Mouse (Mus musculus) embryo, embryonic 10 days (tissue): ENCODE data around the gene Tmprss2.

Experiments
- DNase-seq: peaks from one replicate; pipeline ENCODE4 v3.0.0-alpha.2; 2015; ENCODE audit warnings: low spot score

Tmprss2 gene

GRCm38 (mm10) chr16:97610939-97611338, at the start of gene Tmprss2:
Gene Tmprss2 (minus strand): TSS chr16:97611195.
- DNase-seq = peak; percentile 22

- peak; percentile 27 for DNase-seq
These were observed 48.2 kb upstream of the Tmprss2 start for GRCm38 (mm10) chr16:97659225-97659658.

- DNase-seq = no peak
These were observed 47.5 kb upstream of the Tmprss2 start for GRCm38 (mm10) chr16:97658481-97658880.

- no peak for DNase-seq
These were observed 44.8 kb upstream of the Tmprss2 start for GRCm38 (mm10) chr16:97655800-97656199.

- no peak for DNase-seq
These were observed 38.7 kb upstream of the Tmprss2 start for GRCm38 (mm10) chr16:97649522-97650188.

- no peak for DNase-seq
These were observed 33.7 kb upstream of the Tmprss2 start for GRCm38 (mm10) chr16:97644681-97645080.

- no peak for DNase-seq
These were observed 28.6 kb upstream of the Tmprss2 start for GRCm38 (mm10) chr16:97639630-97640029.

- peak; percentile 15 for DNase-seq
These were observed 22.0 kb upstream of the Tmprss2 start for GRCm38 (mm10) chr16:97632880-97633484.

GRCm38 (mm10) chr16:97623166-97623565, 12.2 kb upstream of the Tmprss2 start:
- no peak for DNase-seq

- DNase-seq = no peak
These were observed 11.4 kb upstream of the Tmprss2 start for GRCm38 (mm10) chr16:97622383-97622889.

GRCm38 (mm10) chr16:97618285-97618684, 7.3 kb upstream of the Tmprss2 start:
- DNase-seq = no peak

GRCm38 (mm10) chr16:97612009-97612408, 1.0 kb upstream of the Tmprss2 start:
- no peak for DNase-seq

- DNase-seq = no peak
These were observed 749 bp downstream of the Tmprss2 start for GRCm38 (mm10) chr16:97610246-97610645.

- DNase-seq = no peak
These were observed 1.3 kb downstream of the Tmprss2 start for GRCm38 (mm10) chr16:97609676-97610075.

- DNase-seq = no peak
These were observed 3.0 kb downstream of the Tmprss2 start for GRCm38 (mm10) chr16:97607956-97608355.

GRCm38 (mm10) chr16:97606829-97607228, 4.2 kb downstream of the Tmprss2 start:
- no peak for DNase-seq

- DNase-seq = no peak
These were observed 4.9 kb downstream of the Tmprss2 start for GRCm38 (mm10) chr16:97605957-97606721.

GRCm38 (mm10) chr16:97602256-97602655, 8.7 kb downstream of the Tmprss2 start:
- DNase-seq = no peak

GRCm38 (mm10) chr16:97600591-97600990, 10.4 kb downstream of the Tmprss2 start:
- no peak for DNase-seq

- no peak for DNase-seq
These were observed 12.9 kb downstream of the Tmprss2 start for GRCm38 (mm10) chr16:97598046-97598445.

- DNase-seq = no peak
These were observed 17.0 kb downstream of the Tmprss2 start for GRCm38 (mm10) chr16:97593816-97594509.

GRCm38 (mm10) chr16:97593057-97593456, 17.9 kb downstream of the Tmprss2 start:
- peak; percentile 83 for DNase-seq
